Mouse (Mus musculus) erythroid progenitor cell, adult 5-6 weeks (primary cell): ENCODE results near the gene Tmem234. TPM values are rescaled to one million over a fixed set of nuclear protein-coding genes. Genes with fewer than 3 reads are reported as not detected.

Experiments used
- ATAC-seq: replicated peaks from 2 replicates; pipeline ENCODE4 v1.8.0; 2016; ENCODE audit warnings: moderate number of reproducible peaks, mild to moderate bottlenecking, moderate TSS enrichment, inconsistent platforms; ENCODE audit not compliant: poor library complexity, low FRiP score, severe bottlenecking
- total RNA-seq, 2 experiments: library from RNA; stranded (forward) in 1 of 2; stranded (reverse) in 1 of 2; fragments of 150-400 nt in 1 of 2; fragments of 186-747, 209-891 nt in 1 of 2; gene quantifications; 2 replicates each; pipeline versions ENCODE4 v1.2.3 to v1.2.4; 2015 to 2017; ENCODE audit warnings: low replicate concordance in 2 of 2

The Tmem234 gene
- total RNA-seq, 2 experiments from 2014 or later = 96.7 to 113 TPM

- peak; percentile 67; the same call in 1 of the 2 replicates for ATAC-seq
Observed at GRCm38 (mm10) chr4:129576863-129577491, 23.5 kb upstream of the Tmem234 start.

DNA sequence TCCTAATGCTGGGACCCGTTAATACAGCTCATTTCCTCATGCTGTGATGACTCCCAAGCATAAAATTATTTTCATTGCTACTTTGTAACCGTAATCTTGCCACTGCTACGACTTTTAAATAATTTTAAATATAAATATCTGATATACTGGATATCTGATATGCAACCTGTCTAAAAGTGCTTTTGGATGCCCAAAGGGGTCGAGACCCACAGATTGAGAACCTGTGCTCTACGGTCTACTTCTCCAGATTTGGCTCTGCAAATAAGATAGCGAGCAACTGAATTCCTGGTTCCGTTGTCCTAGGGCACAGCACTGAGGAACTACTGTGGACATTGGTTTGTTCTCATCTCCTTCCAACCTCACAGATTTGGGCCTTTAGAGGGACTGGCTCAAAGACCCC lies 22.8 kb upstream of the Tmem234 start:
- no peak for ATAC-seq

- ATAC-seq = 0 out of 2 replicates have a peak, but pooled peaks have one; percentile 28
Observed at GRCm38 (mm10) chr4:129578466-129578865, 22.0 kb upstream of the Tmem234 start, which contains the start of gene Fam167b. Fam167b (minus strand) TSS chr4:129578549.

- no peak for ATAC-seq
Observed at GRCm38 (mm10) chr4:129580347-129580746, 20.1 kb upstream of the Tmem234 start.

GRCm38 (mm10) chr4:129582251-129582650 lies 18.2 kb upstream of the Tmem234 start:
- ATAC-seq = no peak

DNA sequence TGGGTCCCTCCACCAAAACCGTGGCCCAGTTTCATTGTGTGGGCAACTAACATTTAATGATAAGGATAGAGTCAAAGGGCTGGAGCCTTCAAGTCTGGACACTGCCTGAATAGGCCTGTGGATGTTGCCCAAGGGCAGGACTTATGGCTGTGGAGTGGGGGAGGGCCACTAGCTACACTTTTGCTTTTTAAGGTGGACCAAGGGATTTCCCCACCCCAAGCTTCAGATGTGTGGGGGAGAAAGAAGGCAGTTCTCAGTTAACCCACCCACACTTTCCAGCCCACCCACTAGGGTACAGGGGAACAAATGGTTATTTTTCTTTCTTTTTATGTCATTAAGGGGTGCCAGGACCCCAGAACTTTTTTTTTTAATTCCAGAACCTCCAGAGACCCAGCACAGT lies 16.1 kb upstream of the Tmem234 start:
- ATAC-seq = no peak

DNA sequence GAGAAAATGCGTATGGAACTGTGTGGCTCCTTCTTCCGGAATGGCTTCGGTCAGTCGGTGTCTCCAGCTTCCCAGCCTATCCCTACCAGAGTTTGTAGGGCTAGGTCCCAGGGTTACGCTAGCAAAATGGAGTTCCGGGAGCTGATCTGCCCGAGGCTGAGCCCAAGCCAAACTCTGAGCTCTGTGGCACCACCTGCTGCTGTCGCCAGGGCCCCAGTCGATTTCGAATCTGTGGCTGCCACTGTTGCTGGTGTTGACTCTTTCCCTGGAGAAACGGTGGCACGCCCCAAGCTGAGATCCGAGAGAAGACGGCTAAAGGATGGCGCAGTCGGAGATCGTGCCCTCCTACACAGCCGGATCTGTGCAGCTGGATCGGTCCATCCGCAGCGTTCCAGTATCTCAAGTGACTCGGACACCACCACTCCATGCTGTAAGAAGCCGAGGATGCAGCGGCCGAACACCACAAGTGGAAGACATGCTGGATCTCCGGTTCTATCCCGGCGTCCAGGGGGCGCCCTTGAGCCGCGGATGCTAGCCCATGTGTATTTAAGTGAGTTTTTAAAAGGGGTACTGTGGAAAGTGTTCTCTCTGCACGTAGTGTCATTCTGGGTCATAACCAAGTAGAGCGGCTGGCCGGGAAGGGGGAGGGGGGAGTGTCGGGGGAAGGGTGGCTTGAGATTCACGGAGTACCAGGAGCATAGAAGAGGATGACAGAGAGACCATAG lies 15.4 kb upstream of the Tmem234 start:
- ATAC-seq = peak; percentile 75

GRCm38 (mm10) chr4:129585773-129586172 lies 14.7 kb upstream of the Tmem234 start:
- ATAC-seq = no peak

- no peak for ATAC-seq
Observed at GRCm38 (mm10) chr4:129586943-129587342, 13.5 kb upstream of the Tmem234 start.

GRCm38 (mm10) chr4:129588865-129589264 lies 11.6 kb upstream of the Tmem234 start:
- ATAC-seq = peak; percentile 91

GRCm38 (mm10) chr4:129608426-129609025 lies 8.1 kb downstream of the Tmem234 start:
- peak; percentile 86 for ATAC-seq

DNA sequence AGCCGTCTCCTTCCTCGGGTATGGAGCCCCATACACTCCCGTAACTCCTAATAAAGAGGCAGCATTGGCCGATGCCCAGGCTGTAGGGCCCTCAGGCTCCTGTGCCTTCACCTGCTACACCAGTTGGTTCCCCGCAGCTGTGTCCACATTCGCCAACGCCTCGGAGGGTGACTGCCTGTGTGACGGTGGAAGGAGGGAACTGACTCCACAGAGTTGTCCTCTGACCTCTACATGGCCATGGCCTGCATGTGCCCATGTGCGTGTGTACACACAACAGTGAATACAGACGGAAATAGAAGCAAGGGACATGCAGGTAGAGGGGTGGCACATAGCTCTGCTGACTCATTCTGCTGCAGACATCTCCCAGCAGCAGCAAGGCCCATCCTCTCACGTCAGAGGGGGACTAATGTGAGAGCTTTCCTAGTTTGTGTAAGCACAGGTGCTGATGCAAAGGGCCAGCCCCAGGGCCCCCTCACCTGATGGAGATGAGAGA lies 8.7 kb downstream of the Tmem234 start:
- ATAC-seq = no peak

DNA sequence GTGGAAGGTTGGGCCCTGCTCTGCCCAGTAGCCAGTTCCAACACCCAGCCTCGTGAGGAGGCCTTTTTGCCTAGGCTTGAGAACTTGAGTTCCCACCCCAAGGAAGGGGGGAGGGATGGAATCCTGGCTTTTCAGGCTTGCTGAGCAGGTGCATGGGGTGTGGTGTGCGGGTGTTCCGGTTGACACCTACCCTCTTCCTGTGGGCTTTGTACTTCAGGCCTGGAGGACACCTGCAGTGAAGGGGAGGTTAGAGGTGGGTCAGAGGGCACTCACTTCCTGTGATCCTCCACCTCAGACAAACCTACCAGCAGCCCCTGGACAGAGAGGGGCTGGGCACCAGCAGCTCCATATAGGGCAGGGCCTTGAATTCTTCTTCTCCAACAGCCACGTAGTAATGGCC lies 9.6 kb downstream of the Tmem234 start:
- ATAC-seq = no peak

DNA sequence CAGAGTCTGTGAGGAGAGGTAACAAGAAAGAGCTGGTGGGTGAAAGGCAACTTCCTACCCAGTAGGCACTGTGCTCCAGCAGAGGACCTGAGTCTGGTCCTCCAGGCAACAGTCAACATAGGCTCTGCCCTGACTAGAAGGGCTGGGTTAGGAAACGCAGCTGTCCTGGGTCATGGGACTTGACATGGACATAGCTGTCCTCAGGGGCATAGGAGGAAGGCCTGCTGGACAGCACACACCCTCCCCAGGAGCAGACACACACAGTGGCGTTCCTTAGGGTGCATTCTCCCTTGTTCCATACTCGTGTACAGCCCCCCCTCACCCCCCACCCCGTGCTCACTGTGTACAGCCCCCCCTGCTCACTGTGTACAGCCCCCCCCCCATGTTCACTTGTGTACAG lies 10.0 kb downstream of the Tmem234 start:
- no peak for ATAC-seq

- no peak for ATAC-seq
Observed at GRCm38 (mm10) chr4:129614093-129614492, 13.6 kb downstream of the Tmem234 start, which contains the start of gene Dcdc2b. Dcdc2b (minus strand) TSS chr4:129614257.

DNA sequence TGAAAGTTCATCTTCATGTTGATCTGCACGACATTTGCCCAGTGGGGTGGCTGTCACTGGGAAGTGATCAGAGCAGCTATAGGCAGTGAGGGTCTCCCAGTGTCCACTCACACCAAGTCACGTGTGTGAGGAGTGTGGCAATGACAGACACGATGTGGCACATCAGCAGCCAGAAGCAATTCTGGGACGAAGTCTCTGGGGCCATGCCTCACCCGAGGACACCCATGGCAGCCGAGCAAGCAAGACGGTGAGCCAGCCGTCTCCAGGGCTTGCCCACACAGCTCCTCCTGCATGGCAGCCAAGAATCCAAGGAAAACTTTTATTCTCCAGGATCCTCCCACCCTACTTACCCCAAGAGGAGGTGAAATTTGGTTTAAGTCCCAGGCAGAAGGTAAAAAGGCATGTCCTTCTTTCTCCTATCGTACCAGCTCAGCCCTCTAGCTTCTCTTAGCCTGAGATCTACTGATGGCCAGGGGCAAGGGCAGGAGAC lies 15.4 kb downstream of the Tmem234 start:
- ATAC-seq = no peak

GRCm38 (mm10) chr4:129616631-129617030 lies 16.2 kb downstream of the Tmem234 start:
- no peak for ATAC-seq

- ATAC-seq = no peak
Observed at GRCm38 (mm10) chr4:129617121-129617641, 16.7 kb downstream of the Tmem234 start.

DNA sequence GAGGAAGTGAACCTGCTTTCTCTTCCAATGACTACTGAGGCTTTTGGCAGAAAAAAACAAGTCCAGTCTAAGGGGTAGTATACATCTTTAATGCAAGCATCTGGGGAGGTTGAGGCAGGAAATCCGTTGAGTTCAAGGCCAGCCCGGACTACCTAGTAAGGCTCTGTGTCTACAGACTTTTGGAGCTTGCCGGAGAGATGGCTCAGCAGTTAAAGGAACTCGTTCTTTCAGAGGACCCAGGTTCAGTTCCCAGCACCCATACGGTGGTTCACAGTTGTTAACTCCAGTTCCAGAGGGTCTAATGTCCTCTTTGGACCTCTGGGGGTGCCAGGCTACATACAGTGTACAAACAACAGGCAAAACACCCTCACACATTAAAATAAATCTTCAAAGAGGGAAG lies 17.6 kb downstream of the Tmem234 start:
- ATAC-seq = no peak
